Mouse (Mus musculus) cerebellum, adult 2 months (tissue): ENCODE data around the gene Amot. TPM values are rescaled to one million over a fixed set of nuclear protein-coding genes. Genes with fewer than 3 reads are reported as not detected.

Source experiments
- DNase-seq, 2 experiments: peaks; one replicate each; pipeline ENCODE4 v3.0.0; 2021
- H3K27ac ChIP-seq: fragments of 200-500 bp; 2 replicates; pipeline ENCODE4 v1.5.1; 2012; ENCODE audit warnings: low read length, control low read depth, inconsistent platforms; ENCODE audit not compliant: insufficient read depth
- H3K27me3 ChIP-seq: fragments of 200-500 bp; 2 replicates; pipeline ENCODE4 v1.6.1; 2012; ENCODE audit warnings: inconsistent platforms, mild to moderate bottlenecking, low read length, moderate library complexity; ENCODE audit not compliant: control insufficient read depth, insufficient read depth
- H3K4me1 ChIP-seq: fragments of 200-500 bp; 2 replicates; pipeline ENCODE4 v1.6.1; 2011; ENCODE audit warnings: low read length; ENCODE audit not compliant: control insufficient read depth, insufficient read depth
- H3K4me3 ChIP-seq: fragments of 200-500 bp; replicated peaks from 2 replicates; pipeline ENCODE3; 2011; ENCODE audit warnings: mild to moderate bottlenecking, low read depth, low read length, control low read depth; ENCODE audit not compliant: insufficient read depth
- CTCF ChIP-seq: fragments of 200-500 bp; IDR thresholded peaks from 2 replicates; pipeline ENCODE4 v1.5.1; 2011; ENCODE audit warnings: low read depth, mild to moderate bottlenecking, control low read depth, low read length, moderate library complexity, borderline replicate concordance; ENCODE audit not compliant: insufficient read depth
- POLR2A ChIP-seq: fragments of 200-500 bp; IDR thresholded peaks from 2 replicates; pipeline ENCODE4 v1.6.1; 2011; ENCODE audit warnings: low read length, control low read depth, borderline replicate concordance; ENCODE audit not compliant: insufficient read depth
- WGBS: fragments of 180-500 bp; shearing (Covaris S2); methylation state at CpG from one replicate; pipeline ENCODE4 v1.1.7; 2018; 5-methylcytosine and 5-hydroxymethylcytosine counted together
- polyA plus RNA-seq: library from polyadenylated mRNA; depleted of rRNA; stranded (reverse); fragments of >200 nt; gene quantifications from 2 replicates; pipeline ENCODE4 v1.2.3, GENCODE M21; 2012

The Amot gene
- polyA plus RNA-seq, 1 experiment: 17.5 TPM

GRCm38 (mm10) chrX:145477725-145478194 is 27.2 kb downstream of the Amot start:
- no peak for TF ChIP-seq POLR2A
- TF ChIP-seq CTCF: no peak
- 34% methylated on average over 3 of the region's 3 CpGs for WGBS
- Histone ChIP-seq H3K27me3 (no peaks in the 10 kb centered on the region), H3K4me3 (no peak overlapping the region), H3K4me1 (peaks cover 5% of the 10 kb centered on the region), H3K27ac (no peak overlapping the region)
- no peak for DNase-seq

- Histone ChIP-seq H3K27ac (no peak overlapping the region), H3K4me1 (peaks cover 5% of the 10 kb centered on the region), H3K27me3 (no peaks in the 10 kb centered on the region), H3K4me3 (no peak overlapping the region)
- WGBS: 71% methylated on average over 5 of the region's 5 CpGs
- no peak for TF ChIP-seq CTCF
- no peak for TF ChIP-seq POLR2A
- peak in 1 of 2 experiments; percentile 54 for DNase-seq
These were observed 27.8 kb downstream of the Amot start for GRCm38 (mm10) chrX:145477003-145477724.

- peak in 1 of 2 experiments; percentile 16 for DNase-seq
- Histone ChIP-seq H3K27me3 (no peaks in the 10 kb centered on the region), H3K4me3 (no peak overlapping the region), H3K27ac (no peak overlapping the region), H3K4me1 (no peaks in the 10 kb centered on the region)
- 56% methylated on average over 6 of the region's 6 CpGs for WGBS
- TF ChIP-seq CTCF (no peak), POLR2A (no peak)
These were observed 36.7 kb downstream of the Amot start for GRCm38 (mm10) chrX:145468264-145468663.

- no peaks in the 10 kb centered on the region for H3K4me1 ChIP-seq
- 71% methylated on average over 2 of the region's 2 CpGs for WGBS
- H3K4me3 ChIP-seq: no peak overlapping the region
- TF ChIP-seq CTCF: no peak
- TF ChIP-seq POLR2A: no peak
- no peak for DNase-seq
- H3K27ac ChIP-seq: no peak overlapping the region
- no peaks in the 10 kb centered on the region for H3K27me3 ChIP-seq
These were observed 41.5 kb downstream of the Amot start for GRCm38 (mm10) chrX:145463524-145463923.

- TF ChIP-seq POLR2A: no peak
- no peak for TF ChIP-seq CTCF
- no peak for DNase-seq
- 83% methylated on average over 3 of the region's 3 CpGs for WGBS
These were observed 43.6 kb downstream of the Amot start for GRCm38 (mm10) chrX:145461339-145461738.

GRCm38 (mm10) chrX:145456251-145456650 is 48.7 kb downstream of the Amot start:
- Histone ChIP-seq H3K27me3 (no peaks in the 10 kb centered on the region), H3K4me1 (no peaks in the 10 kb centered on the region), H3K4me3 (no peak overlapping the region), H3K27ac (no peak overlapping the region)
- 86% methylated on average over 4 of the region's 4 CpGs for WGBS
- DNase-seq: no peak
- TF ChIP-seq POLR2A: no peak
- no peak for TF ChIP-seq CTCF

More at GRCm38 (mm10) chrX:145461339-145461738, 43.6 kb downstream of the Amot start:
- no peak overlapping the region for H3K4me3 ChIP-seq
- no peak overlapping the region for H3K27ac ChIP-seq
- H3K27me3 ChIP-seq: no peaks in the 10 kb centered on the region
- no peaks in the 10 kb centered on the region for H3K4me1 ChIP-seq

- TF ChIP-seq CTCF: no peak
- no peak for TF ChIP-seq POLR2A
- Histone ChIP-seq H3K4me1 (no peaks in the 10 kb centered on the region), H3K27ac (no peak overlapping the region), H3K27me3 (no peaks in the 10 kb centered on the region), H3K4me3 (no peak overlapping the region)
- 81% methylated on average over 6 of the region's 6 CpGs for WGBS
- no peak for DNase-seq
These were observed 49.4 kb downstream of the Amot start for GRCm38 (mm10) chrX:145455629-145456028.

GRCm38 (mm10) chrX:145454828-145455227 is 50.2 kb downstream of the Amot start:
- TF ChIP-seq CTCF (no peak), POLR2A (no peak)
- peak in 1 of 2 experiments; percentile 14 for DNase-seq
- H3K27me3 ChIP-seq: no peaks in the 10 kb centered on the region
- no peaks in the 10 kb centered on the region for H3K4me1 ChIP-seq
- no peak overlapping the region for H3K4me3 ChIP-seq
- H3K27ac ChIP-seq: no peak overlapping the region
- WGBS: 42% methylated on average over 4 of the region's 4 CpGs
